Mouse (Mus musculus) heart, postnatal 0 days (tissue): ENCODE results near the gene Ube4b.

Experiments used
- CTCF ChIP-seq: IDR thresholded peaks from 2 replicates; pipeline ENCODE4 v1.5.1; 2016; ENCODE audit warnings: antibody characterized with exemption, control low read depth, low read depth
- EP300 ChIP-seq: IDR thresholded peaks from 2 replicates; pipeline ENCODE4 v1.6.1; 2016; ENCODE audit warnings: antibody characterized with exemption, low read depth

DNA sequence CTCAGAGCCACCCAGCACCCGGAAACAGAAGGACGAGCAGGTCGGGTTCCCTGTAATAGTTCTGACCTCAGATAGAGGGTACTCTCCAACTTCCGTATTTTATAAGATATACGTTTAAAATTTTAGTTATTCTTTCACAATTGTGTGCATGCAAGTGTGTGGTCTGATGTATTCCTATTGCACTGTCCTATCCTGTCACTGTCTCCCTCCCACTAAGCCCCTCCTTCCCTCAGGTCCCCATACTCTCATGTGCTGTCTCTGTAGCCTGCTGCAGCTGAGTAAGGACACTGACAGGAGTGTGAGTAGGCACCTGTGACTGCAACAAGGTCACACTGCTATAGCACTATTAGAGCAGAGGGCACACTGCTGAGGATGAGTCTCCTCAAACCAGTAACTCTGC is 65.9 kb downstream of the Ube4b start:
- TF ChIP-seq CTCF (no peak), EP300 (no peak)
